Mouse (Mus musculus): ENCODE data around the gene Ncln.

DNA sequence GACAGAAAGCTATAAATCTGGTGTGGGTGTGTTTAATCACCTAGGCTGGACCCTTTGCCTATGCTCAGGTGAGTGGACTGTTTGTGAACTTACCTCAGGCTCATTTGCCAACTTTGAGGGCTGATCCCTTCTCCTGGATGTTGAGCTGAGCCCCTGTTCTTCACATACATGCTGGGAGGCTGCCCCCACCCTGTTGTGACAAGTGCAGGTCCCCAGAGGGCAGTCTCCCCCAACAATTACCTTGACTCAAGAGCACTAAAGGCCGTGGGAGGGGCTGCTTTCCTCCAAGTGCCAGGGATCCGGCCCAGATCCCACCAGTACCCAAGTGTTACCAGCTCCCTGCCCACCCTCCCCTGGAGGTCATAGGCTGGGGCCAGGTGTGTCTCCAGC, 11.1 kb downstream of the Ncln start:
- TF ChIP-seq GATA1 (IDR thresholded peaks at IDR 0.05; ENCODE audit: borderline replicate concordance, low read length) = no peak
- no peak; the same call in 1 of the 2 replicates for TF ChIP-seq CTCF (IDR thresholded peaks at IDR 0.05; ENCODE audit: low read depth, low read length)
